Mouse (Mus musculus): ENCODE measurements at regions not wholly inside any gene's neighbourhood (a gene's known extent, or its start where the extent isn't known, plus 50 kb on each side); places are given as distances from the start of the nearest gene placed in this dataset.

DNA sequence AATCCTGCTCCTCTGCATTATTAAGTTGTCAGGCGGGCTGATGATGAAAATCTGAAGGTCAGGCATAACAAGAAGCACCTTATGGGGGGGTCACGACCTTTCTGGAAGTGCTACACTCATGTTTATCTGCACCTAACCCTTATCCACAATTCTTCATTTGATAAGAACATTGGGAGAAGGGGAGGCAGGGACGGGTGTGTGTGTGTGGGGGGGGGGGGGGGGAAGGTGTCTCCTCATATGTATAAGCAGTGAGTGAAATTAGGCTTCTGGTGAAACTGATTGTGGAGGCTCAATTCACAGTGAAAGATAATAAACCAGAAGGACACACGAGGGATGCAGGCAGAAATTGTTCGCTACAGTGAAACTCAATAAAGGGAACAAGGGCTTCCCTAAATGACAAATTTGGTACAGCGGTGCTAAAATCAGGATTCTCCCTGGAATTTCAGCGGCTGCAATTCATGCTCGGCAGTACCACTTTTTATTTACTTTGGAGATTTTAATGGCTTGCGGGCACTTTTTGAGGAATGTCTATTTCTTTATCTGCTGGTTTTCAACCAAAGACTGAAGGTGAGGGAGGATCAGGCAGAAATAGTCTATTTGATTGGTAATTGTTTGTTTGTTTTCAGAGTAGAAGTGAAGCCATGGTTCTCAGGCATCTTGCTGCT lies 327.2 kb downstream of the Gm10295 start:
- H3K9me3 ChIP-seq, result no peaks in the 10 kb centered on the region
- H3K4me3 ChIP-seq, result peak overlapping the region; percentile 36
- no peaks in the 10 kb centered on the region for H3K36me3 ChIP-seq
- peak; percentile 19 for ATAC-seq (replicated peaks)
- WGBS, result 26% methylated on average over 9 of the region's 9 CpGs
- H3K4me1 ChIP-seq, result peaks cover 11% of the 10 kb centered on the region; the same call in 1 of the 2 replicates
- no peaks in the 10 kb centered on the region for H3K27me3 ChIP-seq
- H3K4me2 ChIP-seq (replicated peaks), result peak overlapping the region; percentile 49
- H3K27ac ChIP-seq (replicated peaks), result no peak overlapping the region
- peak overlapping the region; percentile 49 for H3K9ac ChIP-seq (replicated peaks)

DNA sequence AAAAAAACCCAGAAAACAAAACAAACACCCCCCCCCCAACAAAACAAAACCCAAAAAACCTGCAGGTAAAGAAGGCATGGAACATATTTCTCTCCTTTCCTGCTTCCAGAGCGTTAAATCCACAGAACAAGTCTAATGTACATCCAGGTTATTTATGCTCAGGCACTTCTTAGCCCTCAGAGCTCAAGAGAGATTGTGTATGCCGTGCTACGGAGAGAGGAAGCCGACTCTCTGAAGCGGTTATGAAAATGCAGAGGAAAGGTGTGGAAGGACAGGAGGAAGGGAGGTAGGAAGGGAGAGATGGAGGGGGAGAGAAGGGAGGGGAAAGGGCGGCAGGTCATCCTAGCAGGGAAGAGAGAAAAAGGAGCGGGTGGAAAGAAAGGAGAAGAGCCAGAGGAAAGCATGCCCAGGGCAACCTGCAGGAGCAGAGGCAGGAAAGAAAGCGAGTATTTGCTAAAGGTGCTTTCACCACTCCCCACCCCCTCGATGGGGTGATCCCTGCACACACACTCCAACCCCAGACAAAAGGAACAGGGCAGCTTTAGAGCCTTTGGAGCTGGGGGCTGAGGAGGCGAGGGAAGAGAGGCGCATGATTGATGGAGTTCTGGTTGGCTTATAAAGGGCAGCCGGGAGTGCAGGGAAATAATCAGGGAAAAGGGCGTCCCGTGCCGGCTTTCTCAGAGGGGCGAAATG lies 327.9 kb downstream of the Gm10295 start:
- Histone ChIP-seq H3K4me1 (peaks cover 11% of the 10 kb centered on the region; the same call in 1 of the 2 replicates), H3K4me2 (replicated peaks) (peak overlapping the region; percentile 49), H3K27me3 (no peaks in the 10 kb centered on the region), H3K9me3 (no peaks in the 10 kb centered on the region), H3K9ac (replicated peaks) (peak overlapping the region; percentile 49), H3K36me3 (no peaks in the 10 kb centered on the region), H3K4me3 (peak overlapping the region; percentile 36), H3K27ac (replicated peaks) (no peak overlapping the region)
- 9% methylated on average over 16 of the region's 16 CpGs for WGBS
- peak; percentile 51 for ATAC-seq (replicated peaks)
